Mouse (Mus musculus): ENCODE results near the gene P3h2. TPM values are rescaled to one million over a fixed set of nuclear protein-coding genes. Genes with fewer than 3 reads are reported as not detected.
A peak's percentile ranks its signal among the peaks of the same experiment; 100 is the strongest.

P3h2 gene
- polyA plus RNA-seq, 1 experiment from 2014 or later = 2.9 TPM

DNA sequence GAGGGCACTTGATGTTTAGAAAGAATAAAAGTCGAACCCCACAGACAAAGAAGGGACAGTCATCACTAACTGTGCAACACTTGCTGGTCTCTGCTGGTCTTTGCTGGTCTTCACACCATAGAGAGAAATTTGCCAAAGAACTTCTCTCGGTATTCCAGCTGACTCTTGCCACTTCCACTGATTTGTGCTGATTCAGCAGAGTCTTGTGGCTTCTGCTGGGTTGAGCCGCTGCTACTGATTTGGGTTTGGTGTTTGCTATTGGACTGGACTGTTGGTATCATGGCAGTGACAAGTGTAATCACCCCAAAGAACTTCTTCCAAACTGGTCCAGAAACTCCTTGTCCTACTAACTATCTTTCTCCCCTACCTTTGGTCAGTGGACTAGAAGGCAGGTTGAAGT lies 111.0 kb downstream of the P3h2 start:
- WGBS = 77% methylated on average over 3 of the region's 3 CpGs
- no peaks in the 10 kb centered on the region for H3K36me3 ChIP-seq (ENCODE audit: control insufficient read depth, insufficient read depth, low read length)
- no peak overlapping the region for H3K9ac ChIP-seq (ENCODE audit: low read depth, low read length)

DNA sequence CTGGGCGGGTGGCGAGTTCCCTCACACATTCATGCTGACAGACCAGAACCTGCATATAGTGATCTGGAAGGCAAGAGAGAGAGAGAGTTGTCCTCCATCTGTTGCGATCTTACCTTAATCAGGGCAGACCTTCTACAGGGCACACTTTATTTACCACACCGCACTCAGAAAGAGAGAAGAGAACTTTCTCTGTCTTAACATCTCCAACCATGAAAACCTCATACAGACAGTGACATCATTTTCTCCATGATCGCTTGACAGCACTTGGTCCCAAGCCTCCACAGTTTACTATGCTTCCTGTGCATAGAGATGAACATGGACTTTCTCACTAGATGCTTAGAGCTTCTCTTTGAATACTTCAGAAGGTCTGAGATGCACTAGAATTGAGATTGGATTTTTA lies 118.4 kb downstream of the P3h2 start:
- no peak overlapping the region for H3K4me3 ChIP-seq (ENCODE audit: low read depth, low read length)
- H3K9ac ChIP-seq (ENCODE audit: low read depth, low read length) = no peak overlapping the region
- no peaks in the 10 kb centered on the region for H3K27me3 ChIP-seq (replicated peaks; ENCODE audit: control insufficient read depth, insufficient read depth, low read length)
- 89% methylated on average over 5 of the region's 5 CpGs for WGBS
- H3K4me2 ChIP-seq = no peak overlapping the region
- no peak overlapping the region for H3K27ac ChIP-seq (ENCODE audit: low read depth, low read length)
- no peaks in the 10 kb centered on the region for H3K9me3 ChIP-seq (ENCODE audit: control insufficient read depth, low read length)
- H3K36me3 ChIP-seq (ENCODE audit: control insufficient read depth, insufficient read depth, low read length) = no peaks in the 10 kb centered on the region
- ATAC-seq (replicated peaks; ENCODE audit: low FRiP score) (no peak), DNase-seq (ENCODE audit: low spot score) (no peak)
- no peaks in the 10 kb centered on the region for H3K4me1 ChIP-seq (replicated peaks; ENCODE audit: control insufficient read depth, insufficient read depth, low read length)

More for the DNA sequence above, 111.0 kb downstream of the P3h2 start:
- Histone ChIP-seq H3K4me3 (ENCODE audit: low read depth, low read length) (no peak overlapping the region), H3K4me1 (replicated peaks; ENCODE audit: control insufficient read depth, insufficient read depth, low read length) (no peaks in the 10 kb centered on the region), H3K27me3 (replicated peaks; ENCODE audit: control insufficient read depth, insufficient read depth, low read length) (no peaks in the 10 kb centered on the region), H3K27ac (ENCODE audit: low read depth, low read length) (no peak overlapping the region), H3K9me3 (ENCODE audit: control insufficient read depth, low read length) (no peaks in the 10 kb centered on the region), H3K4me2 (no peak overlapping the region)
- ATAC-seq (replicated peaks; ENCODE audit: low FRiP score) = no peak
- no peak for DNase-seq (ENCODE audit: low spot score)

DNA sequence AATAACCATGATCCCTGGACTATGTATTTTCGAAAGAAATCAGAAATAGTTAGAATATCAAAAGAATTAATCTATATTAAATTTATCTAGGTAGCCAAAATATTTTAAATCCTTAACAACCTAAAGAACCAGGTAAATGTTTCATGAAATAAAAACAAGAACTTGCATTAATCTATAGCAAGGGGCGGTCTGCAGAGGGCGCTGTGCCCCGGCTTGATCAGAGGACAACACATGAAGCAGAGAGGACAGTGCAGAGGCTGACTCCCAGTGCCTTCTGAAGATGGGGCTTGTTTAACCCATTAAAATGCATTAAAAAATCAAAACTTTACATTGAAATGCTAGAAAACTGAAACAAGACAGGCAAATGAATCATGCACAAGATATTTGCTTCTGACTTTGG lies 121.9 kb downstream of the P3h2 start:
- Histone ChIP-seq H3K9ac (ENCODE audit: low read depth, low read length) (no peak overlapping the region), H3K4me2 (no peak overlapping the region), H3K27me3 (replicated peaks; ENCODE audit: control insufficient read depth, insufficient read depth, low read length) (no peaks in the 10 kb centered on the region), H3K27ac (ENCODE audit: low read depth, low read length) (no peak overlapping the region), H3K9me3 (ENCODE audit: control insufficient read depth, low read length) (no peaks in the 10 kb centered on the region), H3K4me1 (replicated peaks; ENCODE audit: control insufficient read depth, insufficient read depth, low read length) (no peaks in the 10 kb centered on the region), H3K4me3 (ENCODE audit: low read depth, low read length) (no peak overlapping the region), H3K36me3 (ENCODE audit: control insufficient read depth, insufficient read depth, low read length) (no peaks in the 10 kb centered on the region)
- DNase-seq (ENCODE audit: low spot score) = no peak
- WGBS = 35% methylated on average over 4 of the region's 4 CpGs
- no peak for ATAC-seq (replicated peaks; ENCODE audit: low FRiP score)

DNA sequence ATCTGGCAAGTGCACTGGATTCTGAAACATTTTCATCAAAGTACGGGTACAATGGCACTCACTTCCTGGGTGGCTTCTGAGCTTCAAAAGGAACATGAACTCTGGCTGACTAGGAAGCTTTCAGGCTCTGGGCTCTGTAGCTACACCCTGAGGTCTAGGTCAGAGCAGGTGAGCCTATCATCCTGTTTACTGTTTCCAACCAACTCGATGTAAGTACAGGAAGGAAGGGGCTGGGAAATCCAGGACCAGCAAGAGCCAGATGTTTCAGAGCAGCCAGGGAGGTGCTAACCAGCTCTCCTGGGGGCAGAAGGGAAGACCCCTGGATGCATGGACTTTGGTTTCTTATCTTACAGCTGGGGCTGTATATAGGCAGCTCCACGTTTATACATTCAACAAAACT lies 126.5 kb downstream of the P3h2 start:
- no peaks in the 10 kb centered on the region for H3K36me3 ChIP-seq (ENCODE audit: control insufficient read depth, insufficient read depth, low read length)
- 57% methylated on average over 3 of the region's 3 CpGs for WGBS
- no peak overlapping the region for H3K9ac ChIP-seq (ENCODE audit: low read depth, low read length)
- no peak overlapping the region for H3K27ac ChIP-seq (ENCODE audit: low read depth, low read length)
- H3K9me3 ChIP-seq (ENCODE audit: control insufficient read depth, low read length) = no peaks in the 10 kb centered on the region
- H3K27me3 ChIP-seq (replicated peaks; ENCODE audit: control insufficient read depth, insufficient read depth, low read length) = no peaks in the 10 kb centered on the region
- no peaks in the 10 kb centered on the region for H3K4me1 ChIP-seq (replicated peaks; ENCODE audit: control insufficient read depth, insufficient read depth, low read length)
- H3K4me3 ChIP-seq (ENCODE audit: low read depth, low read length) = no peak overlapping the region
- no peak for ATAC-seq (replicated peaks; ENCODE audit: low FRiP score)
- no peak overlapping the region for H3K4me2 ChIP-seq
- DNase-seq (ENCODE audit: low spot score) = no peak

DNA sequence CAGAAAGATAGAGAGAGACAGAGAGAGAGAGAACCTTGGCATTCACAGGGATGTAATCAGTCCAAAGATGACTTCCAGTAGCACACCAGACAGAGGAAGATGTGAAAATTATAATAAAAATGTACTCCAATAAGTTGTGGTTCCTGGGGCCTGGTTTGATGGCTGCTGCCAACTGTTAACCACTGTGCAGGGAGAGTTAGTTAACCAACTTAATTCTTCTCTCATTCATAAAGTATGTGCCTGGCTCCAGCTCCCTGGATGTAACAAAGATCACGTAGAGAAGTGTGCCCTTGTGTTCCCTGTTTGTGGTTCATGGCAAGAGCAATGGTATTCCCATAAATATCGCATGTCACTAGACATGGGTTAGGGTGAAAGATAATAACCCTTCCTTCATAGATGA lies 128.4 kb downstream of the P3h2 start:
- no peak overlapping the region for H3K4me2 ChIP-seq

DNA sequence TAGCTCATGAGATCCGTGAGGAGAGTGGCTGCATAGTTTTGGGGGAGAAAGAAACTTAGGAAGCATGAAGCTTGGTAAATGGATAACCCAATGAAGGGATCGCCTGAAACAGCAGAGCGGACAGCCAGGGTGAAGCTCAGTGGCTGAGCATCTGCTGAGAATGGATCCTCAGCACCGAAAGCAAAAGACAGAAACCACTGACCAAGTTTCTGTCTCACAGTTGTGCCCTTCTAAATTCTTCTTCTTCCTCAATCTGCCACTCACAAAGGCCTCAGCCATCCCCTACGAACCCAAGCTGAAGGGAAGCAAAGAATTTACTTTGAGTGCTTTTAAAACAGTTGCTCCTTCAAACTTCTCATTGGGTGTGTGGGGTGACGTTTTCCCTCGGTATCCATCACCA lies 134.3 kb downstream of the P3h2 start:
- Histone ChIP-seq H3K4me3 (ENCODE audit: low read depth, low read length) (no peak overlapping the region), H3K4me1 (replicated peaks; ENCODE audit: control insufficient read depth, insufficient read depth, low read length) (no peaks in the 10 kb centered on the region), H3K36me3 (ENCODE audit: control insufficient read depth, insufficient read depth, low read length) (no peaks in the 10 kb centered on the region), H3K9ac (ENCODE audit: low read depth, low read length) (no peak overlapping the region), H3K9me3 (ENCODE audit: control insufficient read depth, low read length) (no peaks in the 10 kb centered on the region), H3K4me2 (no peak overlapping the region), H3K27ac (ENCODE audit: low read depth, low read length) (no peak overlapping the region), H3K27me3 (replicated peaks; ENCODE audit: control insufficient read depth, insufficient read depth, low read length) (no peaks in the 10 kb centered on the region)
- ATAC-seq (replicated peaks; ENCODE audit: low FRiP score) (no peak), DNase-seq (ENCODE audit: low spot score) (no peak)
- 78% methylated on average over 7 of the region's 7 CpGs for WGBS

More for the DNA sequence above, 128.4 kb downstream of the P3h2 start:
- no peak for ATAC-seq (replicated peaks; ENCODE audit: low FRiP score)
- Histone ChIP-seq H3K36me3 (ENCODE audit: control insufficient read depth, insufficient read depth, low read length) (no peaks in the 10 kb centered on the region), H3K4me1 (replicated peaks; ENCODE audit: control insufficient read depth, insufficient read depth, low read length) (no peaks in the 10 kb centered on the region), H3K27me3 (replicated peaks; ENCODE audit: control insufficient read depth, insufficient read depth, low read length) (no peaks in the 10 kb centered on the region), H3K9ac (ENCODE audit: low read depth, low read length) (no peak overlapping the region), H3K4me3 (ENCODE audit: low read depth, low read length) (no peak overlapping the region), H3K9me3 (ENCODE audit: control insufficient read depth, low read length) (no peaks in the 10 kb centered on the region), H3K27ac (ENCODE audit: low read depth, low read length) (no peak overlapping the region)
- DNase-seq (ENCODE audit: low spot score) = no peak
- WGBS = 83% methylated on average over 2 of the region's 2 CpGs

DNA sequence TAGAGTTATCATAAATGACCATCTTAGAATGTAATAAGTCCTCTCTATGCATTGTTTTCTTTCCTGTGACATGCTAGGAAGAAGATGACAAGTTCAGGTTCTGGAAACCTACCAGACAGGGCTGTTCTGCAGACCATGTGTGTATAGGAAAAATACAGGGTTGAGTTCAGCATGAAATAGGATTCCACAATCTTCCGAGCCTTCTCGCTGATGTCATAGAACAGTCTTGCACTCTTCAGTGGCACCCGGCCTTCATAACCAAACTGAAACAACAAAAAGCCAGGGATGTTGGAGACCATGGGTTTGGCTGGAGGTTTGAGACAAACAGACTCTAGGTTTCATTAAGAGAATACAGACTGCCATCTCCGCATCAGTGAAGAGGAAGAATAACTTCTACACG lies 134.9 kb downstream of the P3h2 start:
- H3K4me1 ChIP-seq (replicated peaks; ENCODE audit: control insufficient read depth, insufficient read depth, low read length) = no peaks in the 10 kb centered on the region
- DNase-seq (ENCODE audit: low spot score) (no peak), ATAC-seq (replicated peaks; ENCODE audit: low FRiP score) (no peak)
- H3K4me2 ChIP-seq = no peak overlapping the region
- no peak overlapping the region for H3K4me3 ChIP-seq (ENCODE audit: low read depth, low read length)
- no peak overlapping the region for H3K9ac ChIP-seq (ENCODE audit: low read depth, low read length)
- WGBS = 79% methylated on average over 5 of the region's 5 CpGs
- no peaks in the 10 kb centered on the region for H3K36me3 ChIP-seq (ENCODE audit: control insufficient read depth, insufficient read depth, low read length)
- H3K9me3 ChIP-seq (ENCODE audit: control insufficient read depth, low read length) = no peaks in the 10 kb centered on the region
- no peak overlapping the region for H3K27ac ChIP-seq (ENCODE audit: low read depth, low read length)
- H3K27me3 ChIP-seq (replicated peaks; ENCODE audit: control insufficient read depth, insufficient read depth, low read length) = no peaks in the 10 kb centered on the region

DNA sequence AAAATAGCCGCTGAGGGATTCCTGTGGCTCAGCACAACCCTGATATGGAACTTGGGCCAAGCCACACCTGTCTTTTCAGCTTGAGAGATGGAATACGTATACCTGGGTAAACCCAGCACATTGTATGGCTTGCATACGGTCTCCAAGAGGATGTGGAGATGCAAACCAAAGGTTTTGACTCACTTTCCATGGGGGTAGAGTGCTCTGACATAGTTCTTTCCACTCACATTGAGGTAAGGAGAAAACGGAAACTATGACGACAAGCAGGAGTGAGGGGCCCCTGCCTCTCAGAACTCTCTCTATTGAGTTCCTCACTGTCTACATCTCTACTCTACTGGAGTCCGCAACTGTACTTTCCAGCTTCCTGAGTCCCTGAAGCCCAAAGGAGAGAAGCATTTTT lies 135.4 kb downstream of the P3h2 start:
- H3K4me3 ChIP-seq (ENCODE audit: low read depth, low read length) = no peak overlapping the region
- no peaks in the 10 kb centered on the region for H3K36me3 ChIP-seq (ENCODE audit: control insufficient read depth, insufficient read depth, low read length)
- ATAC-seq (replicated peaks; ENCODE audit: low FRiP score) = no peak
- H3K27ac ChIP-seq (ENCODE audit: low read depth, low read length) = no peak overlapping the region
- H3K9ac ChIP-seq (ENCODE audit: low read depth, low read length) = no peak overlapping the region
- DNase-seq (ENCODE audit: low spot score) = no peak
- no peak overlapping the region for H3K4me2 ChIP-seq
- no peaks in the 10 kb centered on the region for H3K27me3 ChIP-seq (replicated peaks; ENCODE audit: control insufficient read depth, insufficient read depth, low read length)
- no peaks in the 10 kb centered on the region for H3K4me1 ChIP-seq (replicated peaks; ENCODE audit: control insufficient read depth, insufficient read depth, low read length)
- H3K9me3 ChIP-seq (ENCODE audit: control insufficient read depth, low read length) = no peaks in the 10 kb centered on the region
- WGBS = 84% methylated on average over 6 of the region's 6 CpGs

DNA sequence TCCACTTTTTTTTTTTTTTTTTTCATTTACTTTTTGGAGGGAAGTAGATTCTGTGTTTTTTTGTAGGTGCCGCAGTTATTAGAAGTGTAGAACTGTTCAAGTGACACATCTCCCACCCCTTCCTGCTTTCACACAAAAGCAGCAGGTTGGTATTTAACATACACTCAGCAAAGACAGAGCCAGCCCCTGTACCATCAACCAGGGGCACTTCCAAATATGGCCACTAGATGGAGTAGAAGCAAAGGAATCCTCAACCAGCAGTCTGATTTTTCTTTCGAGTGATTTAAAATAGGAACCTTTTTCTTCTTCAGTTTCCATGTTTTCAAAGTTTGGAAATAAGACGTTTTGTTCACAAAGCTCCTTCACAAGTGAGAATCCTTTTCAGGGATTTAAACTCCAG lies 138.3 kb downstream of the P3h2 start:
- no peaks in the 10 kb centered on the region for H3K9me3 ChIP-seq (ENCODE audit: control insufficient read depth, low read length)
- H3K27me3 ChIP-seq (replicated peaks; ENCODE audit: control insufficient read depth, insufficient read depth, low read length) = no peaks in the 10 kb centered on the region
- H3K9ac ChIP-seq (ENCODE audit: low read depth, low read length) = no peak overlapping the region
- no peak overlapping the region for H3K27ac ChIP-seq (ENCODE audit: low read depth, low read length)
- DNase-seq (ENCODE audit: low spot score) (peak; percentile 36), ATAC-seq (replicated peaks; ENCODE audit: low FRiP score) (no peak)
- no peaks in the 10 kb centered on the region for H3K4me1 ChIP-seq (replicated peaks; ENCODE audit: control insufficient read depth, insufficient read depth, low read length)
- 26% methylated on average over 3 of the region's 3 CpGs for WGBS
- H3K36me3 ChIP-seq (ENCODE audit: control insufficient read depth, insufficient read depth, low read length) = no peaks in the 10 kb centered on the region
- no peak overlapping the region for H3K4me3 ChIP-seq (ENCODE audit: low read depth, low read length)
- no peak overlapping the region for H3K4me2 ChIP-seq
